Mouse (Mus musculus) stomach, embryonic 14.5 days (tissue): Measurements from ENCODE around the gene Rhebl1. TPM values are rescaled to one million over a fixed set of nuclear protein-coding genes. Genes with fewer than 3 reads are reported as not detected.

ENCODE experiments used
- ATAC-seq: fragments of 200-750 bp; cut with Nextera tagmentation; 2 replicates; pipeline ENCODE4 v1.8.0; 2017; ENCODE audit warnings: low read depth, moderate TSS enrichment; ENCODE audit not compliant: insufficient number of reproducible peaks, insufficient read depth, low FRiP score
- H3K27ac ChIP-seq: fragments of 300-500 bp; sonication (generic); 2 replicates; pipeline ENCODE4 v1.5.1; 2014; ENCODE audit warnings: mild to moderate bottlenecking, low read length, moderate library complexity, mixed read lengths
- H3K27me3 ChIP-seq: fragments of 300-500 bp; sonication (generic); 2 replicates; pipeline ENCODE4 v1.6.1; 2014; ENCODE audit warnings: low read length, control low read depth, mixed read lengths; ENCODE audit not compliant: control insufficient read depth, insufficient read depth
- H3K36me3 ChIP-seq: fragments of 300-500 bp; sonication (generic); 2 replicates; pipeline ENCODE4 v1.6.1; 2014; ENCODE audit warnings: mild to moderate bottlenecking, control low read depth, low read length, moderate library complexity, mixed read lengths; ENCODE audit not compliant: control insufficient read depth, insufficient read depth
- H3K4me1 ChIP-seq: fragments of 300-500 bp; sonication (generic); 2 replicates; pipeline ENCODE4 v1.6.1; 2014; ENCODE audit warnings: low read length, control low read depth, mixed read lengths; ENCODE audit not compliant: control insufficient read depth, insufficient read depth
- H3K4me2 ChIP-seq: fragments of 300-500 bp; sonication (generic); replicated peaks from 2 replicates; pipeline ENCODE4 v1.6.1; 2014; ENCODE audit warnings: low read depth, low read length, control low read depth
- H3K4me3 ChIP-seq: fragments of 300-500 bp; sonication (generic); 2 replicates; pipeline ENCODE4 v1.5.1; 2014; ENCODE audit warnings: low read depth, low read length, control low read depth
- H3K9ac ChIP-seq: fragments of 300-500 bp; sonication (generic); replicated peaks from 2 replicates; pipeline ENCODE4 v1.6.1; 2014; ENCODE audit warnings: low read depth, mild to moderate bottlenecking, control low read depth, low read length, moderate library complexity, mixed read lengths
- H3K9me3 ChIP-seq: fragments of 300-500 bp; sonication (generic); 2 replicates; pipeline ENCODE4 v1.6.1; 2016; ENCODE audit warnings: low read depth, low read length, control low read depth; ENCODE audit not compliant: control insufficient read depth
- WGBS: fragments of 180-500 bp; shearing (Covaris S2); extraction: QIAGEN DNeasy Blood & Tissue Kit; methylation state at CpG from one replicate; pipeline ENCODE4 v1.1.7; 2014; 5-methylcytosine and 5-hydroxymethylcytosine counted together
- polyA plus RNA-seq: library from polyadenylated mRNA; unstranded; fragments of >200 nt; fragmentation: Nextera tagmentation; extraction: Ambion mirVana; gene quantifications from 2 replicates; pipeline ENCODE4 v1.2.1, GENCODE M21; 2014

The Rhebl1 gene
- polyA plus RNA-seq, 1 experiment from 2014 or later, result 8.1 TPM

DNA sequence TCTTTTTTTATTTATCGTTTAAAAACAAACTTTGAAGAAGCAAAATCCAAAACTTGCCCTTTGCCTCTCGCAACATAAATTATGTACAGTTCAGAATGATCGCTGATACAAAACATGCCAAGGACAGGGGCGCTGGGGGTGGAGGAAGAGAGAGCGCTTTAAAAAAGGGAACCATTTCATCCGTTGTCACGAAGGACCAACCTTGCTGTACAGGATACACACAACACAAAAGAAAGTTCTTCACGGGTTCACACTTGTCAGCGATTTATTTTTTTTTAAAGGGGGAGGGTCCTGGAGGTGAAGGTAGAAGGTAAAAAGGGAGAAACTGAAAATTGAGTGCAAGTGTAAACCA lies 62.7 kb downstream of the Rhebl1 start:
- no peaks in the 10 kb centered on the region for H3K9me3 ChIP-seq
- H3K9ac ChIP-seq, result 0 out of 2 replicates have a peak overlapping the region, but pooled peaks have one; percentile 22
- WGBS, result 11% methylated on average over 9 of the region's 9 CpGs
- ATAC-seq, result no peak
- peaks cover 9% of the 10 kb centered on the region; the same call in 1 of the 2 replicates for H3K4me1 ChIP-seq
- peaks cover 38% of the 10 kb centered on the region for H3K36me3 ChIP-seq
- H3K4me3 ChIP-seq, result peak overlapping the region; percentile 92
- no peaks in the 10 kb centered on the region for H3K27me3 ChIP-seq
- peak overlapping the region; percentile 50 for H3K4me2 ChIP-seq
- peak overlapping the region; percentile 92 for H3K27ac ChIP-seq

DNA sequence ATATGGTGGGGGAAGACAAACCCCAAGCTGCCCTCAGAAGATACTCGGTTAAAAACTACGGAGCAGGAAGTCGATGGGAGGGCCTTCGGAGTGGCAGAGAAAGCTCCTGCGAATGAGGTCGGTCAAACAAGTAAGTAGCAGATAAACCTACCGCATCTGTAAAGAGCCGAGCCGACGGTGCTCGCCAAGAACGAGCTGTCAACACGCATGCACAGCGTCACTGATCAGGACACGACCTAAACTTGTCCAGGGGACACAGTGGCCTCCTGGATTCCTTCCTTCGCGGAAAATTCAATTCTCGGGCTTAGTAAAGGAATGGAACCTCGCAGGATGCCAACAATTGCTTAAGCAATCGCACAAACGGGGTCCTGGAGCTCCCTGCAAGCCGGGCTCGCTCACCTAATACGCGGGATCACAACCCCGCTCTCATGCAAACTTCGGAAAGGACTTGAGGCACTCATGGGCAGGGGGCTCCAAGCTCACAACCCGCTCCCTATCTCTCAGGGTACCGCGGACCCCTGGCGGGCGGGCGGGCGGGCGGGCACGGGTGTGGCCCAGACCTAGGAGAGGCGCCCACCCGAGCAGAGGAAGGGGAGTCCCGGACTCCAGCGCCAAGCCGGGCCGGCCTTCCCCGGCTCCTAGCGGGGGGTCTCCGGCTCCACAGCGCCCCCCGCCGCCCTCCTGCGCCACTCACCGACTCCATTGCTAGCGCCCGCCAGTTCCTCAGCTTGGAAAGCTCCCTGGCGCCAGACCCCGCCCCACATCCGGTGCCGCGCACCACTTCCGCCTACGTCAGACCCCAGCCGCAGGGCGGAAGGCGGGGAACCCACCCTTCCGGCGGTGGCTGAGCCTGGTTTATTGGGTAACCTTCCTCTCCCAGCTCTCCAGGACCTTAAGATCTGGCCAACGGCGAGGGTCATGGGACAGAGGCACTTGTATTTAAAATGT lies 63.3 kb downstream of the Rhebl1 start, which contains the start of gene Prkag1:
TSS of gene Prkag1 (minus strand) at position 786 of the 948 bp plus-strand sequence.
- H3K9me3 ChIP-seq, result no peaks in the 10 kb centered on the region
- peaks cover 9% of the 10 kb centered on the region; the same call in 1 of the 2 replicates for H3K4me1 ChIP-seq
- H3K9ac ChIP-seq, result peak within 1 kb of the TSS; percentile 76
- under 1% methylated on average over 65 of the region's 66 CpGs for WGBS
- H3K4me3 ChIP-seq, result peak within 1 kb of the TSS; percentile 92
- H3K36me3 ChIP-seq, result peaks cover 31% of the 10 kb centered on the region
- peak; percentile 96 for ATAC-seq
- no peaks in the 10 kb centered on the region for H3K27me3 ChIP-seq
- peak within 1 kb of the TSS; percentile 50 for H3K4me2 ChIP-seq
- peak within 1 kb of the TSS; percentile 92 for H3K27ac ChIP-seq

Other genes with a start within 250 kb of the Rhebl1 start
- gene Ddx23, start 231.6 kb downstream of the Rhebl1 start, polyA plus RNA-seq, result 30.1 and 30.3 TPM in 2 replicates
- 0.75 and 0.83 TPM in 2 replicates for gene Rnd1, start 217.1 kb downstream of the Rhebl1 start, polyA plus RNA-seq
- 1.2 and 1.4 TPM in 2 replicates for gene Ccdc65, start 186.3 kb downstream of the Rhebl1 start, polyA plus RNA-seq
- gene Fkbp11, start 166.3 kb downstream of the Rhebl1 start, polyA plus RNA-seq, result 38.1 and 39.2 TPM in 2 replicates
- gene Arf3, start 131.3 kb downstream of the Rhebl1 start, polyA plus RNA-seq, result 33.2 and 34.5 TPM in 2 replicates
- gene Wnt10b, start 116.4 kb downstream of the Rhebl1 start, polyA plus RNA-seq, result not detected in 2 replicates
- not detected in 2 replicates for gene Wnt1, start 104.7 kb downstream of the Rhebl1 start, polyA plus RNA-seq
- not detected in 2 replicates for gene Ddn, start 85.0 kb downstream of the Rhebl1 start, polyA plus RNA-seq
- 76.3 and 80.0 TPM in 2 replicates for gene Prkag1, start 63.0 kb downstream of the Rhebl1 start, polyA plus RNA-seq
- 19.5 and 21.4 TPM in 2 replicates for gene Kmt2d, start 23.3 kb downstream of the Rhebl1 start, polyA plus RNA-seq
- gene Dhh, start 4.0 kb upstream of the Rhebl1 start, polyA plus RNA-seq, result 0.65 and 0.77 TPM in 2 replicates
- gene Lmbr1l, start 23.7 kb upstream of the Rhebl1 start, polyA plus RNA-seq, result 5.1 and 8.8 TPM in 2 replicates
- 1,548 and 1,685 TPM in 2 replicates for gene Tuba1b, start 40.0 kb upstream of the Rhebl1 start, polyA plus RNA-seq
- gene Gm49450, start 59.0 kb upstream of the Rhebl1 start, polyA plus RNA-seq, result not detected in 2 replicates
- gene Tuba1a, start 59.2 kb upstream of the Rhebl1 start, polyA plus RNA-seq, result 1,231 and 1,258 TPM in 2 replicates
- gene Tuba1c, start 135.4 kb upstream of the Rhebl1 start, polyA plus RNA-seq, result 191 and 203 TPM in 2 replicates
- gene Prph, start 160.6 kb upstream of the Rhebl1 start, polyA plus RNA-seq, result 31.1 and 38.9 TPM in 2 replicates
- gene Troap, start 180.0 kb upstream of the Rhebl1 start, polyA plus RNA-seq, result 22.7 and 24.6 TPM in 2 replicates
- gene C1ql4, start 193.3 kb upstream of the Rhebl1 start, polyA plus RNA-seq, result 0.22 TPM in 1 of 2 replicates, not detected in the other
- 9.3 and 11.0 TPM in 2 replicates for gene Dnajc22, start 198.6 kb upstream of the Rhebl1 start, polyA plus RNA-seq
- 34.2 and 35.5 TPM in 2 replicates for gene Spats2, start 231.4 kb upstream of the Rhebl1 start, polyA plus RNA-seq